Mouse (Mus musculus) layer of hippocampus, adult 9-11 months (tissue): ENCODE data around the gene Eva1a.

Experiments
- DNase-seq: peaks from one replicate; pipeline ENCODE4 v3.0.0; 2022

The Eva1a gene

GRCm38 (mm10) chr6:82066515-82067081, 25.8 kb downstream of the Eva1a start:
- no peak for DNase-seq

DNA sequence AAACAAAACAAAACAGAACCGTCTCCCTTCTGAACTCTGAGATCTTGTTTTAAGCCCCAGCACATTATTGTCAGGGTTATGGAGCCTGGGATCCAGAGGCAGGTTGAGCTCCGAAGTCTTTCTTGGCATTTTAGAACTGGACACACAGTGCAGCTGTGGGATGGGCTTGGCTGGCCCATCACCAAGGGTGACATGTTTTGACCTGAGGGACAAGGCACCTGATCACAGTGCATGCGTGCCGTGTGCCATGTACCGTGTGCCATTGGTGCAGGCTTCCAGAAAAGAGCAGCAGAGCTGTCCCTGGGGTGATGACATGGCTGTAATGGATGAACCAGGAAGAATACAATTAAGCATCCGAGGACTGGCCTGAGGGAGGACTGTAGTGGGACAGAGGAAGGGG, 29.6 kb downstream of the Eva1a start:
- DNase-seq, result no peak

DNA sequence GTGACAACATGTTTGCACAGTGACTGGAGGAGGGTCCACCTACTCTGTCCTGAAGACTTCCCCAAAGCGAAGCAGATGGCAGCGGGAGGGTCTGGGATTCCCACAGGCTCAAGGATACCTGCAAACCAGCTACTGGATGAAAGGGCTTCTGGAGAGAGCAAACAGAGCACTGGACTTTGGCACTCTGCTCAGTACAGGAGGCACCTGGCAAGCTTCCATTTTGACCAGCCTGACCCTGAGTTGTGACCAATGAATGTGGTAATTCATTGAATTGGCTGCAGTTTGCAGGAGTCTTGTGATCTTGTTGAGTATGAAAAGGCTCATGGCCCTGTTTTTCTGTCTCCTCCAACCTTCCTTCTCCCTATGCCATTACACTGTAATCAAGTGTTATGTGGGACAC, 32.2 kb downstream of the Eva1a start:
- DNase-seq, result peak; percentile 54

DNA sequence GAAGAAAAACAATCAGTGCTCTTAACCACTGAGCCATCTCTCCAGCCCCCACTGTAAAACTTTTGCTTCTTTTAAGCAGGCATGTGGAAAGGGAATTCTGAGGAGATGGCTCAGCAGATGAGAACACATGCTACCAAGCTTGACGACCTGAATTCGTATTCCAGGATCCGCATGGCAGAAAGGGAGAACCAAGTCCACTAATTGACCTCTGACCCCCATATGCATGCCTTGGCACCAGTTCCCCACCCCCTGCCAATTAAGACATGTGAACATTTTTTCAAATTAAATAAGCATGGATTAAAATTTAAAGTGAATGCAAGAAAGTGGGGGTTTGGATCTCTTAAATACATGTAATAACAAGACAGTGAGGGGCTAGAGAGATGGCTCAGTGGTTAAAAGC, 32.7 kb downstream of the Eva1a start:
- DNase-seq, result no peak

DNA sequence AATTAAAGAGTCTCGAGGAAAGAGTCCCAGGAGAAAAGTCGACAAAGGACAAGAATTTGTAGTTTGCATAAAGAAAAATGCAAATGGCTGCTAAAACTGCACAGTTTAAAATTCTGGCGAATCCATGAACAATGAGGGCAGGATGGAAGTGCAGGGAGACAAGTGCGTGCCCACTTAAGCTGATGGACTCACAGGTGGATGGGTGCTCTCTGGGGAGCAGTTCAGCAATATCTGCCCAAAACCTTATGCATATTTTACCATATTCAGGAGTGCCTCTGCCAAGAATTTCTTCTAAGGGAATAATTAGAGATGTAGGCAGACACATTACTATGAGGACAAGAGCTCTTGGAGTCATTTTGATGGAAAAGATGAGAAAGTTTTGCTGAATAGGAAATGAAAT, 35.5 kb downstream of the Eva1a start:
- DNase-seq, result no peak

GRCm38 (mm10) chr6:82078875-82079274, 38.0 kb downstream of the Eva1a start:
- no peak for DNase-seq

- no peak for DNase-seq
Measured at GRCm38 (mm10) chr6:82083655-82084054, 42.8 kb downstream of the Eva1a start.

GRCm38 (mm10) chr6:82084235-82084634, 43.4 kb downstream of the Eva1a start:
- DNase-seq, result no peak

GRCm38 (mm10) chr6:82085313-82085908, 44.6 kb downstream of the Eva1a start:
- DNase-seq, result no peak

GRCm38 (mm10) chr6:82088133-82088532, 47.3 kb downstream of the Eva1a start:
- DNase-seq, result no peak

GRCm38 (mm10) chr6:82091773-82092172, 50.9 kb downstream of the Eva1a start:
- DNase-seq, result no peak

- DNase-seq, result no peak
Measured at GRCm38 (mm10) chr6:82097705-82098104, 56.9 kb downstream of the Eva1a start.

DNA sequence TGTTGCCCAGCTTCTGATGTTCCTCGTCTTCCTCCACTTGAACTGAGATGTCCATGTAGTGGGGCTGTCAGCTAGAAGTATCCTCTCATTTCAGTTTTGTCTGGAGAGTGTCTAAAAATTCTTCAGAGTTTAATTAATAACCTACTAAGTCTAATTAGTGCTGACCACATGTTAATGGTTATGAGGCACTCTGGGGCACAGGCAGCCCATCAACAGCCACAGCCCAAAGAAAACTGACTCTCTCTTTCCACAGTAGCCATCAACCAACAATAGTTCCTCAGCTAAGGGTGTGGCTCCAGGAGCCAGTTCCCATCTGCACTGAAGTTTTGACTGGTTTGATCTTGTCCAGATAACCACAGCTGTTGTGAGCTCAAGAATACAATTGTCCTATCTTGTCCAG, 57.6 kb downstream of the Eva1a start:
- DNase-seq, result no peak

DNA sequence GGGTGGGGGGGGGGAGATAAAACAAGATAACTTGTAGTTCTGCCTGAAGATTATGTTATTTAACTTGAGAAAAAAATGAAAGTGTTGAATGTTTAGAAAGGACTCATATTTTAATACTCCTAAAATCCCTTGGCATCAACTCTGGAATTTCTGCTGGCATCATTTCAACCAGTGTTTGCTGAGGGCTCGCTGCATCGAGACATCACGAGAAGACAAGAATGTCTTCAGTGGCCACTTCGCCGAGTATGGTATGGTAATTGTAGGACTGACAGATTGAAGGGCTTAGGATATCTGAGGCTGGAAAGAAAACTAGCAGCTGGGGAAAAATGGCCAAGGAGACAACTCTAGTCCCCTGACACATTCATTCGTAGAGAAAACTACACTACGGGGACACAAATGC, 69.6 kb downstream of the Eva1a start:
- no peak for DNase-seq

GRCm38 (mm10) chr6:82111111-82111510, 70.3 kb downstream of the Eva1a start:
- no peak for DNase-seq

GRCm38 (mm10) chr6:82111540-82111939, 70.7 kb downstream of the Eva1a start:
- DNase-seq, result no peak

GRCm38 (mm10) chr6:82112127-82113090, 71.6 kb downstream of the Eva1a start:
- no peak for DNase-seq

DNA sequence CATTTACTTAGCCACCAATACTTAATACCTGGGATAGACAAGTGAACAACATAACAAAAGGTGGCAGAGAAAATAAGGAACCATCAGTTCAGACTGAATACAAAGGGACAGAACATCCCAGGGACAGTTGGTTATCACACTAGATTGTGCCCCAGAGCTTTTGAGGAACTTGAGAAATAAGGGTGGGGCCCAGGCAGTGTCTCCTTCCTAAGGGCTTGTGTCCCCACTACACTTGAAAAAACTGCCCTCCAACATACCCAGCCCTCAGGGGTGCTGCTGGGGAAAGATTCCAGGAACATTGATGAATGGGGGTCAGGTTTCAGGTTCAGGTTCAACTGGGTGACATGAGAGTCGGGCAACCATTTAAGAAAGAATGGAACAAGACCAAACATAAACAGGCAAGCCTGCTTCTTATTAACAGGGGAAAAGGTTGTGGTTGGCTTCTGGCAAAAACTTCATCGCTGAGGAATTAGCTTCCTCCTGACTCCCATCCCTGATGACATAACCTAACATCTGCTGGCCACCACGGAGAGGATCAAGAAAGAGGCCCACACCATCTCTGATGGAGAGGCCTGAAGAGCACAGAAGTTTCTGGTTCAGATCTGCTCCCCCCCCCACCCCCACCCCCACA, 74.6 kb downstream of the Eva1a start:
- no peak for DNase-seq

- DNase-seq, result no peak
Measured at GRCm38 (mm10) chr6:82116176-82116575, 75.3 kb downstream of the Eva1a start.

DNA sequence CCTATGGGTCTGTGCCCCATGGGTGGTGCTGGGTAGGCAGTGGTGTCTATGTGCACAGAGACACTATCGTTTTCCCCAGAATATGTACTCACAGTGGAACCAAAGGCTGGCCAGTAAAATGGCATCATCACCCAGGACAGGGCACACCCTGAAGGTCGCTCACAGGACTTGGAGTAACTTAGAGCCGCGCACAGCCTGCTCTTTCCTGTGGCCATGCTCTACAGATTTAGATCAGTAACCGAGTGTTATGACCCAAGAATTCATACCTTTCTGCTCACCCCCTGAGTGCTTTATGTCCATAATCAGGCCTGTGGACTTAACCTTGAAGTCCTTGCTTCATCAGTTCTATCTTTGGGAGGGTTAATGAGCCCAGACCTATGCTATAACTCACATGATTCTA, 77.0 kb downstream of the Eva1a start:
- no peak for DNase-seq

- peak; percentile 44 for DNase-seq
Measured at GRCm38 (mm10) chr6:82119322-82120162, 78.7 kb downstream of the Eva1a start.

- DNase-seq, result no peak
Measured at GRCm38 (mm10) chr6:82125134-82125533, 84.3 kb downstream of the Eva1a start.

DNA sequence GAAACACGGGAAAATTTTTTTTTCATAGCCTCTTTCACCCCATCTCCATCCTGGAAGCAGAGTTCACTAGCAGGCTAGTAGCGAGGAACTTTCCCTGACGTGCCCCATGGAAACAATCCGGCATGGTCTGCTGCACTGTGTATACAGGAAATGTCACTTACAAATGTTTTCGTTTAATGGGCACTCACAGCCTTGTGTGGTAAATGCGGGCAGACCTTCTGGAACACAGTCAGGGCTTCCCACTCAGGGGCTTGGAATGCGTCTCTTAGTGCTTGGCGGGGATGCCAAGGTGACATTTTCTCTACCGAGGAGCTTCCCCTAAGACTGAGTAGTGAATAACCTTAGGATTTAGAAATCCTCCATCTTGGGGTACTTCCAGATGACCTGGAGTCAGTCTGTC, 87.0 kb downstream of the Eva1a start:
- DNase-seq, result no peak
